Mouse (Mus musculus): ENCODE data around the gene Rab40c.

Rab40c gene

GRCm38 (mm10) chr17:25945517-25946155 lies 26.1 kb upstream of the Rab40c start:
- no peak for DNase-seq

GRCm38 (mm10) chr17:25944366-25945163 lies 25.0 kb upstream of the Rab40c start, which contains the start of the genes Pigq and Nhlrc4:
Pigq (minus strand) TSS chr17:25944936.
Nhlrc4 (minus strand) TSS chr17:25944961.
- no peak for DNase-seq

GRCm38 (mm10) chr17:25943769-25944168 lies 24.2 kb upstream of the Rab40c start:
- no peak for DNase-seq

- DNase-seq = no peak
Observed at GRCm38 (mm10) chr17:25943221-25943620, 23.7 kb upstream of the Rab40c start.

GRCm38 (mm10) chr17:25942597-25943151 lies 23.1 kb upstream of the Rab40c start:
- no peak for DNase-seq

- peak; percentile 16 to 19 for DNase-seq
Observed at GRCm38 (mm10) chr17:25941511-25942241, 22.1 kb upstream of the Rab40c start.

GRCm38 (mm10) chr17:25934526-25934925 lies 15.0 kb upstream of the Rab40c start:
- DNase-seq = no peak

- no peak for DNase-seq
Observed at GRCm38 (mm10) chr17:25925348-25925747, 5.8 kb upstream of the Rab40c start.

GRCm38 (mm10) chr17:25922120-25922519 lies 2.6 kb upstream of the Rab40c start:
- DNase-seq = no peak

GRCm38 (mm10) chr17:25919786-25920642 lies 487 bp upstream of the Rab40c start:
- DNase-seq = peak; percentile 99 to 100

- no peak for DNase-seq
Observed at GRCm38 (mm10) chr17:25918037-25918750, 1.3 kb downstream of the Rab40c start.

- DNase-seq = no peak
Observed at GRCm38 (mm10) chr17:25916931-25917647, 2.4 kb downstream of the Rab40c start.

- no peak for DNase-seq
Observed at GRCm38 (mm10) chr17:25914295-25914694, 5.2 kb downstream of the Rab40c start.

- DNase-seq = no peak
Observed at GRCm38 (mm10) chr17:25913877-25914275, 5.7 kb downstream of the Rab40c start.

- no peak for DNase-seq
Observed at GRCm38 (mm10) chr17:25913186-25913876, 6.2 kb downstream of the Rab40c start.

- DNase-seq = no peak
Observed at GRCm38 (mm10) chr17:25911816-25912215, 7.7 kb downstream of the Rab40c start.

- no peak for DNase-seq
Observed at GRCm38 (mm10) chr17:25907640-25908039, 11.9 kb downstream of the Rab40c start.

GRCm38 (mm10) chr17:25903061-25903460 lies 16.5 kb downstream of the Rab40c start:
- DNase-seq = no peak

- DNase-seq = no peak
Observed at GRCm38 (mm10) chr17:25900193-25900592, 19.3 kb downstream of the Rab40c start.

- no peak for DNase-seq
Observed at GRCm38 (mm10) chr17:25895891-25896290, 23.6 kb downstream of the Rab40c start.
